Mouse (Mus musculus) monocyte, adult 2 months (primary cell): ENCODE measurements around the gene Tnks1bp1.
A peak's percentile ranks its signal among the peaks of the same experiment; 100 is the strongest.

Experiments
- DNase-seq, 2 experiments: peaks; one replicate each; pipeline ENCODE4 v3.0.0; 2022; ENCODE audit warnings: low spot score in 2 of 2, low read depth in 1 of 2

The Tnks1bp1 gene

DNA sequence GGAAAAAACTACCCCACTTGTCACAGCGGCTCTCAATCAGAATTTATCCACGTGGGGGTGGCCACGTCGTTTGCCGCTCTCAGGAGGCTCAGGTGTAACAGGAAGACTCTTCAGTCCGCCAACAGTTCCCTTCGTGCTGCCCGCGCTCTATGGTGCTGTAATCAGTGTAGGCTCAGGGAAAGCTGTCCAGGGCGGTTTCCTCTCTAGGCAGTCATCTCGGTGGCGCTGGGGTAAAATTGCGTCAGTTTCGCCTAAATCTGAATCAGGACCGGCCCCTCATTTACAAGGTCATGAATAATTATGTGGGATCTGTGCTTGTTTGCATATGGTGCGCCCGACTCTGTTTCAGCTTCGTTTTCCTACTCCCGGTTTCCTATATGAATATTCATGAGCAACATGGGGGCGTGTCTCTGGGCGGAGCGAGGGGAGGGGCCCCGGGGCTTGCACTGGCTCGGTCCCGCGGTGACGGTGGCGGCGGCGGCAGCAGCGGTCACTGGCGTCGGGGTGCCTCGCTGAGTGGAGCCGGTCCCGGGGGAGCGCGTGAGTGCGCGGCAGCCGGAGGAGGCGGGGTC, at the start of gene Tnks1bp1:
Gene Tnks1bp1, plus strand, starts transcription at position 427 of the 572 bp plus-strand sequence.
- DNase-seq = peak; percentile 85 to 96

DNA sequence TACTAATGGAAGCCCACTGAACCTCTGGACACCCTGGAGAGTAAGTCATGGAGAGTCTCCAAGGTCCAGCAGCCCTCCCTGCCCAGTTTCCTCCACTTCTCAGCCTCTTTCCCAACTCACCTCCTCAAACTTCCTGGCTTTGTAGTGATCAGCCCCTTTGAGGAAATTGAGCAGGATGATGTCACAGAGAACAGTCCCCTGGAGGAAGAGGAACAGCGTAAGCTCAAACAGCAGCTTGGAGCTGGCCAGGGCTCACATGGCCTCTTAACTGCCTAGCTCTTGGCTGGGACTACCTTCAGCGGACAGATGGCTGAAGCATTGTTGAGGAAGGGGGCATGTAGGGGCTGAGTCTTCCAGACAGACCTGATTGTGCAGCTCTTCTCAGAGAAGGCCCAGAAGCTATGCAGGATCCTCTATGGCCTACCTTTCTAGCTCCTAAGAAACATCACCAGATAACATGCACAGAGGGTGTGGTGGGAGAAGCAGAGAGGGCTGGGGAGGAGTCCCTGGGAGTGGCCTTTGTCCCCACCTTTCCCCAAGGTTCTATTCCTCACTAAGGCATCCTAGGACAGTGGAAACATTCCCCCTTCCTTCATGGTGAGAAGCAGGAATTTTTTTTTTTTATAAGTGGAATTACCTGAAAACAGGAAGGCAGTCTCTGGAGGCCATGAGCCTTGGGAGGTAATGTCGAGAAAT, 48.2 kb upstream of the Tnks1bp1 start:
- no peak for DNase-seq

DNA sequence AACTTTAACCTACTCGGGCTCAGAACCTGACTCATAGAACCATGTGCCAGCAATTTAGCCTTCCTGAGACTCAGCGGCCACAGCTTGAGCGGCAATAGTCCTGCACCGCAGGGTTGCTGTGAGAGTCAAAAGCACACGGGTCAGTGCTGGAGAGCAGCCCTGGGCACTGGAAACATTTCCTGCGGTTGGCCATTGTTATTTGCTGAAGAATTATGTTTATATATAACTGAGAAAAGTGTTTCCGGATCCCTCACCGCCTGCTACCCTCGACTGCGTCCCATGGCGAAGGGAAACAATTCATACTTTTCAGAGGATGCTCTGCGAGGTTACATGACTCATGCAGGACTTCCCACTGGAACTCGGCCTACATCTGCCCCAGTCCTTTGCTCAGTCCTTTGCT, 46.3 kb upstream of the Tnks1bp1 start:
- DNase-seq = no peak

DNA sequence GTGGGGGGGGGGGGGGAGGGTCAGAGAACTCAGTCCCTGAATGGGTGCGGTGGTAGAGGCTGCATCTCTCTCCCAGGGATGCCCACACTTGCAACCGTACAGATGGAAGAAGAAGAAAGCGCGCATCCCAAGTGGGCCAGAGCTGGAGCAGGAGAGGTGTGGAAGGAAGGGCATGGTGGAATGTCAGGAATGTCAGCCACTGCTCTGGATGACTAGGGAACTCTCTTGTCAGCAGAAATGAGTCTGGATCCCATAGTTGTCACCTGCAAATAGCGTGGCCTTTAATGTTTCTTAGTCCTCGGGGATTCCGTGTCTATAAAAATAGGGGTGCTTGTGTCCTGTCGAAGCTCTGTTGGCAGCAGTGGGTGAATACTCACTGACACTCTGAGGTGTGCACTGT, 45.2 kb upstream of the Tnks1bp1 start:
- DNase-seq = no peak

DNA sequence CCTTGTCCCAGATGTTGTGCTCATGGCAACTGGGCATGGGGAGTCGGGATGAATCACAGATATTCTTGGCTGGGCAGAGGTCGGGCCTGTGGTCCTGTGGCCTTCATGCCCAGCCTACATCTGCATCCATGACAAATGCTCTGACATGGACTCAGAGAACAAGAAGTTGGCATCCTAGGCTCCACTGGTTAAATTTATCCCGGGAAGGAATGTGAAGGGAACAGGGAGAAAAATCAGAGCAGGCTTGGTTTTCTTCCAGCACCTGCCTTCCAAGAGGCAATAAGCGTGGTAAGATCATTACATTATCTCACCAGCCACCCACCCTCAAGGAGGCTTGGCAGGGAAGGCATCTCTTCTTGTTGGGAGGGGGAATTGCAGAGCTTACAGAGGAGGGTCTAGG, 43.5 kb upstream of the Tnks1bp1 start:
- no peak for DNase-seq

DNA sequence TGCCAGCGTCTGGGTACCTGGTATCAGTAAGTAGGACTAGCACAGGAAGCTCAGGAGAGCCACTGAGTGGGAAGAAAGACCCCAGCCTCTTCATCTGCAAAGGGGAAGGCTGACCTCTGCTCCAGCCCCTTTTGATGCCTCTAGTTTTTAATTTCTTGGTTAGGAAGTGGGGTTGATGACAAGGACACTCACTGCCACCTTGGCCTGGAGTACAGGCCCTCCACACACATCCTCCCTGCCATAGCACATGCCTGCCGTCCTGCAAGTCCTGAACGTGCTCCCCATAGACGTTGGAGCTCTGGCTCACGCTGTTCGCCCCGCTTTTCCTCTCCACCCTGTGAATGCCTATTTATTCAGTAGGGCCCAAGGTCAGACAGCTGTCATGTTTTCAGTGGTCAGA, 41.2 kb upstream of the Tnks1bp1 start:
- no peak for DNase-seq

DNA sequence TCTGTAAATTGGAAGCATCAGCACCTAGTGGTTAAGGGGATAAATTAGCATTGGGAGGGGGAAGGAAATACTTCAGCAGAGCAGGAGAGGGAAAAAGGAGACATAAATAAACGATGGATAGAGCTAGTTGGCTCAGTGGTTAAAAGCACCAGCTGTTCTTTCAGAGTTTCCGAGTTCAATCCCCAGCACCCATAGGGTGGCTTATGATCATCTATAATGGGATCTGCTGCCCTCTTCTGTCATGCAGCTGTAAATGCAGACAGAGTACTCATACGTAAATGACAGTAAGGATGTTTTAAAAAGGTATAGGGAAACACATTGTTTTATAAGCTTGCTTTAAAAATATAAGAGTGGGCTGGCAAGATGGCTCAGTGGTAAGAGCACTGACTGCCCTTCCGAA, 40.1 kb upstream of the Tnks1bp1 start:
- DNase-seq = no peak

DNA sequence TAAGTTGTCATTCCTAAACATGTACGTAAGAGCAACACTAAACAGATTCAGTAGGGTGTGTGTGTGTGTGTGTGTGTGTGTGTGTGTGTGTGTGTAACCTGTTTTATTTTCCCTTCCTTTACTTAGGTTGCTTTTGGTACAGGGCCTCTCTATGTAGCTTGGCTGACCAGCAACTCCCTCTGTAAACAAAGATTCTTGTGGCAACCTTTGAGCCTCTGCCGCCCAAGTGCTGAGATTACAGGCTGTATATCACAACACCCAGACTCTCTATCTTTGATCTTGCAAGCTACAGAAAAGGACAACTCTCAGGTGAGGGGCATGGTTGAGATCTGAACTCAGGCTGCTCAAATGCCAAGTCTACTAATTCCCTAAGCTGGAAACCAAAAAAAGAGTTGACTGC, 38.6 kb upstream of the Tnks1bp1 start:
- no peak for DNase-seq

DNA sequence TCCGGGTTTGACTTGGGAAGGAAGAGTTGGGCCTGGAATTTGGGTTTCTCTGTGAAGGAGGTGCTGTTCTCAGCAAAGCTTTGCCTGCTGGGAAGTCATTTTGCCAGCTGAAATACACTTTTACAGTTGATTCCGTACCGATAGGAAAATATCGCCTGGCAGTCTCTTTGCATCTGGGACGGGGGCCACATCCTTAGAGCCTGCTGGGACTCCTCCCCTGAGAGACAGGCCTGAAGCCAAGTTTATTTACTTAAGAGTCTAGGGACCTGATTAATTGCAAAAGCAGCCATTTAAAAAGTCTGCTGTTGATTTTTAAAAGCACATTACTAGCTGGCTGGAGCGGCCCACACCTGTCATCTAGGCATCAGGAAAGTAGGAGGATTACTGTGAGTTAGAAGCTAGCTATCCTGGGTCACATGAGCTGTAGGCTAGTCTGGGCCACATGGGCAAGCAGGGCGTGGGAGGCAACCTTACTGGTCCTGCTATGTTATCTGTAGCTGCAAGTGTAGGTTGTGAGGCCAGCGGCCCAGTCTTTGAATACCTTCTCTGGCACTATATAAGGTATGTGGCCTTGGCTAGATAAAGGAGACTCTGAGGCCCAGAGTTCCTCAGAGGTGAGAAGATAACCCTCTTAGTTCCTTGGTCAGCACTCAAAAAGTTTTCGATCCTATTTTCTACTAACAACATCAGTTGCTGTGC, 35.8 kb upstream of the Tnks1bp1 start:
- no peak for DNase-seq

DNA sequence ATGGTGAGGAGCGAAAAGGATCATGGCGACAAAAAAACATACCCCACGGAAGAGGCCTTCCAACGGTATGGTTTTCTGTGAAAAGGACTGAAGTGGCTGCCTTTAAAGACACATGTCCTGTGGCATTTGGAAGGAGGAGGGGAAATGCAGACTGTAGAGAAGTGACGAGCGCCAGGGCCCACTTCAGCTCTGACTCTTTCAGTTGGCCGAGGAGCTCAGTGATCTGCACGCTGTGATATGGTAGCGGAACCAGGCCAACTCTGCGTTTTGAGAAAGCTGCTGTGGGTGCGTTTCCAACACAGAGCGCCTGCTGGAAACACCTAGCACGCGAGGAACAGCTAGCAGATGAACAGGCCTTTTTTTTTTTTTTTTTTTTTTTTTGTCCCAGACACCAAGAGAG, 35.1 kb upstream of the Tnks1bp1 start:
- DNase-seq = no peak

DNA sequence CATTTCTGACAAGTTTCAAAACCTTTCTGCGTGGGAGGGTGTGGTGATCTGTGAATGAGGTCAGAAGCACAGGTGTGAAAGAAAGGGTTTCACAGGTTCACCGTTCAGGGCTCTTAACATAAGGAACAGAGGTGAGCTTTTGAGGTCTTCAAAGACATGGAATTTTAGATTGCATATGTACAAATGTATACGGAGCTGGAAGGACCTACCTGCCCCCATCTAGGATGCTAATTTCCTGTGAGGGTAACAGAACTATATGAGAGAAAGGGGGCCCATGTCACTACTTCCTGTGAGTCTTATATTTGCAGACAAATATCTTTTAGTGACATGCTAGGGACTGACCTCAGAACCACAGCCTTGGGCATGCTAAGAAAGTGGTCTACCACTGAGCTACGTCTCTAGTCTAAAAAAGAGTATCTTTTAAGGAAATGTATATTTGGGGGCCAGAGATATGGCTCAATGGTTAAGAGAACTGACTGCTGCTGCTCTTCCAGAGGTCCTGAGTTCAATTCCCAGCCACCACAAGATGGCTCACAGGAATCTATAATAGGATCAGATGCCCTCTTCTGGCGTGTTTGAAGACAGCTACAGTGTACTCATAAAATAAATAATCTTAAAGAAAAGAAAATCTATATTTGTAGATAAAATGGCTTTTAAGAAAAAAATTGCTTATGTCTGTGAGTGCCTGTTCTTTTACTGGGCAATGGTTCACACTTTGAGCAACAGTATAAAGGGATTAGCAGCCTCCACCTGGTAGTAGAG, 33.8 kb upstream of the Tnks1bp1 start:
- no peak for DNase-seq

DNA sequence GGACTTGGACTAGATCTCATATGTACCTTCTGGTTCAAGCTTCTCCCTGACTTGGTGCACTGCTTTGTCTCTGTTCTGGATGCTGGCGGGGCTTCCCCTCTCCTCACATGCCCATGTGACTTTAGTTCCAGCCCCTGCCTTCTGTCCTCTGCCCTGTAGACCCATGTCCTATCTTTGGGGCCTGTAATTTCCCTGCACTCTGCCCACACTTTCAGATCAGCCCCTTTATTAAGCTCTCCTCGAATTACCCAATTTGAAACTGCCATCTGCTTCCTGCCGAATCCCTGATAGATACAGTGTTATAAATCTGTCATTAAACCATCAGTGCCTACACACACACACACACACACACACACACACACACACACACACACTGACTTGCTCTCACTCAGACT, 33.2 kb upstream of the Tnks1bp1 start:
- DNase-seq = no peak

DNA sequence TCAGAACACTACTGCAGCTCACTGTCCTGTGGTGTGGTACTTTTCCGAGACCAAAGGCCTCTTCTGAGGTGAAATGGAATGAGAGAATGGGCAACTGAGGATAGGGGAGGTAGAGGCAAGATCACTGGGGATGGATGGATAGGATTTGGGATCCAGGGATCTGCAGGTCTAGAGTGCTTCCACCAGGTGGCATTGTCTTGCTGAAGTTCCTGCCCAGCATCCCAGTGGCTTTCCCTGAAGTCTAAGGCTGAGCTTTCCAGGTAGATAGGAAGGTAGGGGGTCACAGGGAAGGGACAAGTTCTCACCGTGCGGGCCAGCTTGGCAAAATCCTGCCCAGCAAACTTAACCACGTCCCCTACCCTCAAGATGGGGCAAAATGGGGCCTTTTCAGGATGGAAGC, 25.8 kb upstream of the Tnks1bp1 start:
- DNase-seq = no peak

DNA sequence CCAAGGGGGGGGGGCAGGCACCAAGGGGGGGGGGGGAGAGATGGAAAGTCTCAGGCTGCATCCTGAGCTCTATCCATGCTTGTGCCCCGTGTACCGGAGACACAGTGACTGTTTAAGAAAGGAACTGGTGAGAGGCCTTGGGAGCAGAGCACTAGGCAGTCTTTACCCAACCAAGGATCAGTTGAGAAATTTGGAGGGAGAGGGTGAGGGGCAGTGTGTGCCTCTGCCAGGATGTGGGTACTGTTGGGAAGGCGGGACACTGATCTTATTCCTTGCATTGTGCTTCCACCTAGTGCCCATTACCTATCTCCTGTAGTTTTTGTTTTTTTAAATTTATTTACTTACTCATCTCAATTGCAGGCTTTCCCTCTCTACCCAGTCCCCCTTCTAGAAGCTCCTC, 21.6 kb upstream of the Tnks1bp1 start:
- no peak for DNase-seq

DNA sequence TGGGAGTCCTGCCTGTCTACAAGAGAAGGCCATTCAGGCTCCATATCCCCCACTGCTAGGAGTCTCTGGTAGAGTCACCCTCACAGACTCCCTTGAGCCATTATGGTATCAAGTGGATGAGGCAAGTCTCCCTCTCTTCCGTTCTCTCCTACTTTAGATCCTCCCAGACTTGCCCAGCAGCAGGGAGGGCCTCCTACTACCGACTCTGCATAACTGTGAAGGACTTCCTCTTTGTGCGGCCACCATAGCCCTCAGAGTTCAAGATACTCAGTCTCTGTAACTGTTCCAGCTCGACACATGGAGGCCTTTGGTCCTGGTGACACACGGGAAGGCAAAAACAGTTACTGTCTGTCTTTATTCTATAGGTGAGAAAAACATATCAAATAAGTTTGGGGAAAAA, 20.5 kb upstream of the Tnks1bp1 start:
- no peak for DNase-seq

DNA sequence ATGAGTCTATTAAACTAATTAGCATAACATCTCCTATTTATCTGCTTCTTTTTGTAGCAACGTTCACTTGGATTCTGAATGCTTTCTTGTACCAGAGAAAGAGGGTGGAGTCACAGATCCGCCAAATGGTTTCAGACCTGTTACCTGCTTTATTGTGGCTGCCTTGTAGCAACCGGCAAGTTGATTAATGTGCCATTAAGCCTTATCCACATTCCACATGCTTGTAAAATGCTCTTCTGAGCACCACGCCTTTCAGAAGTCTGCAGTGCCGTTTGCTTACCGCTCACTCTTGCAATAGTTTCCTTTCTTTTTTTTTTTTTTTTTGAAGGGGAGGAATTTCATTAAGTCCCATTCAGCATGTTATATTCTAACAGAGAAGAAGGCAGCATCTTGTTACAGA, 17.9 kb upstream of the Tnks1bp1 start:
- DNase-seq = no peak

DNA sequence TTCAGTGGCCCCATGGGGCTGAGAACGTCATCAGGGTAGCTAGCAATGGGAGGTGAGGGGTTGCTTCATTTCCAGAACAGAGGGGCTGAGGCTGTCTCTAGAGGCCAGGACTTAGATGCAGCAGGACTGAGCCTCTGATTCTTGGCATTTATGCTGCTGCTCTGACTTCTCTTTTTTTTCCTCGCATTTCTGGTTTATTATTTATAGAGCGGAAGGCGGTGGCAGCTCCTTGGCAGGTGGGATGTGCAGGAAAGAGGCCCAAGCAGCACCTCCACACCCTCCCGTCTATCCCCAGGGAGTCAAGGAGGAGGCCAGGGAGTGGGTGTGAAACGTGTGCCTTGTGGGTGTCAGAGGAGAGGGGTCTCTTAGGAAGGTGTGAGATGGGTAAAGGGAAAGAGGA, 16.8 kb upstream of the Tnks1bp1 start:
- DNase-seq = no peak

DNA sequence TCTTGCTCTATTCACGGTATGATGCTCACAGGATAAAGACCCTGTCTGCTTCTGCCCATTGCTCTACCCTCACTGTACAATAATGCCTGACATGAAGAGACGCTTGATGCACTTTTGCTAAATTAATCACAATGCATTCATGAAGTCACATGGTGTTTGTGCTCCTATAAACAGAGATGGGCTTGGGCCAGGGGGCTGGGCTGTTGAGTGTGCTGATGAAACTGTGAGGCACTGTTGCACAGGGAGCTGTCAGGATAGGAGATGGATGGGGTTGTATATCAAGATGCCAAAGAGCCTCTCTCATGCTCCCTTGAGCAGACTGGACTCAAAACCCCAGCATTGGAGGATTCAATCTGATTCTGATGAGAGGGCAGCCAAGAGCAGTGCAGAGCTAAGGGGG, 14.7 kb upstream of the Tnks1bp1 start:
- no peak for DNase-seq

DNA sequence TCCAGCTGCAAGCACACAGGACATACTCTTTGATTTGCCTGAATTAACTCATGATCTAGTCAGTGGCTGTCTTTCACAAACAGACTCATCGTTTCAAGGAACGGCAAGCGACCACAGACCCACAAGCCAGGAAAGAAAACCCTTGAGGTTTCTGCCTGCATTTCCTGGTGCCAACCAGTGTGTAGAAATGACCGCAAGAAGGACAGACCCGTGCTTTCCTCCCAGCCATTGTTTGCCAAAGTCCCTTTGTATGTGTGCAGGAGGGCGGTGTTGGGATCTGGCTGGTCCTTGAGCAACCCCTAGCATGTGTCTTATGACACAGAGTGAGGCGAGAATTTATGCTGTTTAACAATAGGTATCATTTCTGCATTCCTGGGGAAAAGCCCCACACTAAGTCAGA, 13.7 kb upstream of the Tnks1bp1 start:
- no peak for DNase-seq

DNA sequence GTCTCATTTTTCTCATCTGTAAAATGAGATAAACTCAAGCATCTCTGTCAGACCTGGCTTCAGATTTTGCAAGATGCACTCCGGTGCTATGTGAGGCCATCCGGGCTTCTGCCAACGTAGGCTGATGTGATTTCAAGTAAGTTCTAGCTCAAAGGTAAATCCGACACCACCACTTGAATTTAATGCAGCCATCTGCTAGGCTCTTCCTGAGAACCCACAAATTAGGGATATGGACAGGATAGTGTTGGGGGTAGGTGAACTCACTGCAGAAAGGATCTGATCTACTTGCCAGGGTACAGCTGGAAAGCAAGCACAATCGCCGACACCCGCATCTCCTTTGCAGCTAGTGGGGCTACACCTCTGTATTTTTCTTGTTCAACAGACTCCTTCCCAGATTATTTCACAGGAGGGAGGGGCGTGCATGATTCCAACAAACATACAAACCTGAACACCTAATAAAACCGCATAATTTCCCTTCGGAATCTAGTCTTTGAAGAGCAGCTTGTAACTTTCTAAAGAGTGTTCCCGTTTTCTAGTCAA, 11.2 kb upstream of the Tnks1bp1 start:
- no peak for DNase-seq
